Comparison of ENCODE assay signal across 8 mouse cellular contexts in genomic region chr5:84415961-84416821, GRCm38 (mm10). TPM values are rescaled to one million over a fixed set of nuclear protein-coding genes. Genes with fewer than 3 reads are reported as not detected.
DNase-seq lines count a peak whose midpoint lies in the region; ATAC-seq lines count a peak whose summit lies in the region.

No protein-coding gene starts in this region.

- WGBS in lung, embryonic 15.5 days = 1% methylated on average over 45 of the region's 45 CpGs
- under 1% methylated on average over 45 of the region's 45 CpGs for WGBS in hindbrain, embryonic 11.5 days
- WGBS in limb, embryonic 15.5 days = under 1% methylated on average over 45 of the region's 45 CpGs

- H3K4me3 ChIP-seq in lung, embryonic 15.5 days = peak overlapping the region; percentile 59
- peak overlapping the region; percentile 63 for H3K4me3 ChIP-seq in hindbrain, embryonic 11.5 days (ENCODE audit: low read depth, low read length)
- peak overlapping the region; percentile 56 for H3K4me3 ChIP-seq in limb, embryonic 15.5 days

- H3K36me3 ChIP-seq in lung, embryonic 15.5 days = no peaks in the 10 kb centered on the region
- H3K36me3 ChIP-seq in hindbrain, embryonic 11.5 days (ENCODE audit: control insufficient read depth, insufficient read depth, low read length) = no peaks in the 10 kb centered on the region
- H3K36me3 ChIP-seq in limb, embryonic 15.5 days = no peaks in the 10 kb centered on the region

- no peaks in the 10 kb centered on the region for H3K4me1 ChIP-seq in lung, embryonic 15.5 days
- H3K4me1 ChIP-seq in hindbrain, embryonic 11.5 days (replicated peaks; ENCODE audit: control insufficient read depth, insufficient read depth, low read length) = no peaks in the 10 kb centered on the region
- peaks cover 11% of the 10 kb centered on the region for H3K4me1 ChIP-seq in limb, embryonic 15.5 days

- no peaks in the 10 kb centered on the region for H3K9me3 ChIP-seq in lung, embryonic 15.5 days
- no peaks in the 10 kb centered on the region for H3K9me3 ChIP-seq in hindbrain, embryonic 11.5 days (ENCODE audit: control insufficient read depth, low read length)
- H3K9me3 ChIP-seq in limb, embryonic 15.5 days = no peaks in the 10 kb centered on the region

- H3K4me2 ChIP-seq in lung, embryonic 15.5 days = peak overlapping the region; percentile 93
- peak overlapping the region; percentile 75 for H3K4me2 ChIP-seq in hindbrain, embryonic 11.5 days (replicated peaks; ENCODE audit: low read depth, low read length)
- H3K4me2 ChIP-seq in limb, embryonic 15.5 days = peak overlapping the region; percentile 93

- ATAC-seq in lung, embryonic 15.5 days (ENCODE audit: borderline replicate concordance, extremely low read depth, low FRiP score, low TSS enrichment) = no peak; the same call in 1 of the 2 replicates
- ATAC-seq in hindbrain, embryonic 11.5 days (ENCODE audit: low FRiP score) = peak; percentile 33
- ATAC-seq in limb, embryonic 15.5 days (ENCODE audit: insufficient number of reproducible peaks, low FRiP score, low TSS enrichment, low read depth) = no peak

- peak overlapping the region; percentile 38 for H3K9ac ChIP-seq in lung, embryonic 15.5 days
- H3K9ac ChIP-seq in hindbrain, embryonic 11.5 days (ENCODE audit: low read depth, low read length) = peak overlapping the region; percentile 62
- peak overlapping the region; percentile 23 for H3K9ac ChIP-seq in limb, embryonic 15.5 days

- DNase-seq in adrenal gland, adult (ENCODE audit: inconsistent age in 2 of 2, low spot score in 1 of 2) = peak; percentile 13 to 33
- DNase-seq in adrenal gland, postnatal 36 days = no peak
- DNase-seq in lung, postnatal 14 days = no peak
- peak; percentile 62 for DNase-seq in hindbrain, embryonic 11.5 days (ENCODE audit: low spot score)
- peak; percentile 43 to 54 for DNase-seq in right cerebral cortex, postnatal 10 days (ENCODE audit: low spot score in 2 of 2)
- DNase-seq in urinary bladder, postnatal 10 days (ENCODE audit: low spot score) = no peak

- peaks cover 18% of the 10 kb centered on the region; the same call in 1 of the 2 replicates for H3K27me3 ChIP-seq in lung, embryonic 15.5 days
- peaks cover 4% of the 10 kb centered on the region for H3K27me3 ChIP-seq in hindbrain, embryonic 11.5 days (ENCODE audit: control insufficient read depth, insufficient read depth, low read length)
- H3K27me3 ChIP-seq in limb, embryonic 15.5 days = peaks cover 26% of the 10 kb centered on the region

- no peak overlapping the region for H3K27ac ChIP-seq in lung, embryonic 15.5 days
- H3K27ac ChIP-seq in hindbrain, embryonic 11.5 days (ENCODE audit: low read depth, low read length) = peak overlapping the region; percentile 84; the same call in 1 of the 2 replicates
- no peak overlapping the region for H3K27ac ChIP-seq in limb, embryonic 15.5 days

RNA-seq across cellular contexts. Expression of gene Epha5, which starts 1.0 kb away (rescaled TPM):
- 1 to 10 TPM; 1.5 to 2.8 TPM for total RNA-seq in adrenal gland, postnatal 36 days (2021)
- polyA plus RNA-seq in lung, embryonic 15.5 days (2015; fragmentation: Nextera tagmentation; extraction: Ambion mirVana) = 5.7 TPM in 2 replicates
- polyA plus RNA-seq in hindbrain, embryonic 11.5 days (2014; fragmentation: Nextera tagmentation; extraction: Ambion mirVana) = 20.1 and 29.1 TPM in 2 replicates
- polyA plus RNA-seq in limb, embryonic 15.5 days (2015; fragmentation: Nextera tagmentation; extraction: Ambion mirVana) = 6.8 TPM in 2 replicates

Comparison
In these comparisons a context has a peak if more than half of its experiments do, and no peak if none do; other contexts are left out.
1. DNase-seq: peak in adrenal gland, adult (2 of 2), hindbrain, embryonic 11.5 days (single experiment) and right cerebral cortex, postnatal 10 days (2 of 2); none in adrenal gland, postnatal 36 days (0 of 2), lung, postnatal 14 days (single experiment) and urinary bladder, postnatal 10 days (single experiment).
2. Peak in every context shown above with its lines, with median percentiles within 50 percentile points of each other: H3K4me2 ChIP-seq, H3K4me3 ChIP-seq and H3K9ac ChIP-seq.